Comparison of ENCODE assay signal across 8 mouse cellular contexts in the genomic region with DNA sequence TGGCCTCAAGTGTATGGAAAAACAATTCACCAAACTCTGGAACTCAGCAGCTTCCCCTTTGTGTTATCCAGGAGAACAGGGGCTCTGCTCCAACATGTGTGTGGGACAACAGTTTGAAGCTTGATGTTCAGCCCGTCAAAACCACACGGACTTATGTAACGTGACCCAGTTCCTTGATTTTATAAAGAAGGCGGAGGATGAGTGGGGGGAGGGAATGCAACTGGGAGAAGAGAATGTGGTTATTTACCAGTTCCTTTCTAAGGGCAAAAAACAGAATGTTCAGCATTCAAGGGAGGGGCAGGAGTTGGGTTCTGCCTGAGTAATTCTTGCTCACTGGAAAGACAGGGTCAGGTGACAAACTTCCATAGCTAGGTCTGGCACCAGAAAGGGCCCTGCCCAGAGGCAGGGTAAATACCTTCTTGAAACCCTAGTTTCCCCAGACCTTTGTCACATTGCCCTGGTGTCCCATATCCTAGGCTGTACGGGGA.
DNase-seq lines count a peak whose midpoint lies in the region.

No protein-coding gene starts in this region.

- DNase-seq in gastrocnemius, adult 18-20 months (ENCODE audit: low spot score) = peak; percentile 72
- DNase-seq in gastrocnemius, postnatal 4 days (ENCODE audit: low spot score in 2 of 2) = no peak
- peak; percentile 56 for DNase-seq in urinary bladder, postnatal 14 days (ENCODE audit: low spot score)
- DNase-seq in urinary bladder, postnatal 10 days (ENCODE audit: low spot score) = no peak
- peak; percentile 80 for DNase-seq in lung, postnatal 10 days
- no peak for DNase-seq in cerebellum, adult 9-11 months
- DNase-seq in MN1 (ENCODE audit: low spot score) = no peak
- DNase-seq in yolk sac, embryonic 10.5 days (ENCODE audit: low spot score) = no peak

Comparison
In these comparisons a context has a peak if more than half of its experiments do, and no peak if none do; other contexts are left out.
1. DNase-seq: peak in gastrocnemius, adult 18-20 months (single experiment), urinary bladder, postnatal 14 days (single experiment) and lung, postnatal 10 days (single experiment); none in gastrocnemius, postnatal 4 days (0 of 2), urinary bladder, postnatal 10 days (single experiment), cerebellum, adult 9-11 months (single experiment), MN1 (single experiment) and yolk sac, embryonic 10.5 days (single experiment).